Mouse (Mus musculus) CH12.LX (cell line): Measurements from ENCODE around the gene Mmab. TPM values are rescaled to one million over a fixed set of nuclear protein-coding genes. Genes with fewer than 3 reads are reported as not detected.

Experiments used
- DNase-seq: peaks from one replicate; pipeline ENCODE4 v3.0.0-alpha.2; 2013; ENCODE audit errors: extremely low read depth
- H3K27ac ChIP-seq: 2 replicates; pipeline ENCODE4 v1.5.1; 2012; ENCODE audit warnings: low read depth, mild to moderate bottlenecking, control low read depth, moderate library complexity; ENCODE audit not compliant: insufficient read depth
- H3K27me3 ChIP-seq: replicated peaks from 2 replicates; pipeline ENCODE3; 2012; ENCODE audit warnings: inconsistent platforms
- H3K36me3 ChIP-seq, 2 experiments: replicated peaks in 1 of 2; 2 replicates each; pipeline versions ENCODE3 to v1.6.1; 2012; ENCODE audit warnings: inconsistent platforms in 1 of 2, low read length in 1 of 2, mild to moderate bottlenecking in 1 of 2, mixed read lengths in 1 of 2, moderate library complexity in 1 of 2; ENCODE audit not compliant: control insufficient read depth in 1 of 2, insufficient read depth in 1 of 2
- H3K4me1 ChIP-seq, 2 experiments: 2 replicates each; pipeline ENCODE4 v1.6.1; 2012; ENCODE audit warnings: inconsistent platforms in 1 of 2, moderate library complexity in 1 of 2; ENCODE audit not compliant: insufficient read depth in 2 of 2, control insufficient read depth in 1 of 2
- H3K4me2 ChIP-seq: 2 replicates; pipeline ENCODE4 v1.6.1; 2012; ENCODE audit warnings: low read depth, mild to moderate bottlenecking, control low read depth; ENCODE audit not compliant: poor library complexity, insufficient read depth, severe bottlenecking
- H3K4me3 ChIP-seq, 3 experiments: fragments of 150-350 bp in 1 of 3; sonication (generic) in 1 of 3; replicated peaks in 1 of 3; 2 replicates each; pipeline versions ENCODE3 to v1.5.1; 2011 to 2012; ENCODE audit warnings: low read depth in 2 of 3, low read length in 2 of 3, mild to moderate bottlenecking in 2 of 3, moderate library complexity in 2 of 3, control low read depth in 1 of 3, improper control_type of control experiment in 1 of 3, inconsistent platforms in 1 of 3, mixed read lengths in 1 of 3; ENCODE audit not compliant: poor library complexity in 1 of 3
- H3K79me2 ChIP-seq: replicated peaks from 2 replicates; pipeline ENCODE4 v1.6.1; 2012; ENCODE audit warnings: mild to moderate bottlenecking, moderate library complexity; ENCODE audit not compliant: control insufficient read depth, poor library complexity, insufficient read depth, severe bottlenecking; ENCODE audit errors: extremely low read depth
- H3K9ac ChIP-seq: 2 replicates; pipeline ENCODE4 v1.6.1; 2012; ENCODE audit warnings: low read depth, mild to moderate bottlenecking, control low read depth, moderate library complexity; ENCODE audit not compliant: insufficient read depth
- H3K9me3 ChIP-seq: replicated peaks from 2 replicates; pipeline ENCODE3; 2012; ENCODE audit warnings: low read length, inconsistent platforms, mixed read lengths
- BHLHE40 ChIP-seq: IDR thresholded peaks from 2 replicates; pipeline ENCODE4 v1.6.1; 2011; ENCODE audit warnings: mild to moderate bottlenecking, low read depth, low read length, improper control_type of control experiment
- CTCF ChIP-seq, 2 experiments: IDR thresholded peaks in 1 of 2; conservative IDR thresholded peaks in 1 of 2; 2 replicates each; pipeline ENCODE4 v1.5.1; 2011 to 2012; ENCODE audit warnings: low read depth in 2 of 2, low read length in 2 of 2, improper control_type of control experiment in 1 of 2, inconsistent platforms in 1 of 2, mild to moderate bottlenecking in 1 of 2, moderate library complexity in 1 of 2
- EP300 ChIP-seq: IDR thresholded peaks from 2 replicates; pipeline ENCODE4 v1.6.1; 2011; ENCODE audit warnings: low read length, improper control_type of control experiment
- ETS1 ChIP-seq: conservative IDR thresholded peaks from 2 replicates; pipeline ENCODE4 v1.6.1; 2012; ENCODE audit warnings: low read depth, mild to moderate bottlenecking, inconsistent platforms, low read length, improper control_type of control experiment, moderate library complexity
- HCFC1 ChIP-seq: IDR thresholded peaks from 2 replicates; pipeline ENCODE4 v1.6.1; 2012; ENCODE audit warnings: low read depth, mild to moderate bottlenecking, inconsistent platforms, low read length, improper control_type of control experiment
- JUND ChIP-seq: conservative IDR thresholded peaks from 2 replicates; pipeline ENCODE4 v1.6.1; 2011; ENCODE audit warnings: low read depth, low read length, improper control_type of control experiment
- KAT2A ChIP-seq: IDR thresholded peaks from 2 replicates; pipeline ENCODE4 v1.6.1; 2012; ENCODE audit warnings: low read length, improper control_type of control experiment, inconsistent platforms; ENCODE audit not compliant: insufficient replicate concordance
- MXI1 ChIP-seq: IDR thresholded peaks from 2 replicates; pipeline ENCODE4 v1.6.1; 2011; ENCODE audit warnings: mild to moderate bottlenecking, low read depth, low read length, improper control_type of control experiment
- NELFE ChIP-seq: IDR thresholded peaks from 2 replicates; pipeline ENCODE4 v1.6.1; 2011; ENCODE audit warnings: low read depth, low read length, improper control_type of control experiment
- NRF1 ChIP-seq: IDR thresholded peaks from 2 replicates; pipeline ENCODE4 v1.6.1; 2014; ENCODE audit warnings: low read depth, mild to moderate bottlenecking, inconsistent platforms, low read length, improper control_type of control experiment, moderate library complexity
- PAX5 ChIP-seq: IDR thresholded peaks from 2 replicates; pipeline ENCODE4 v1.6.1; 2012; ENCODE audit warnings: low read length, inconsistent platforms, mixed read lengths
- POLR2AphosphoS2 ChIP-seq: IDR thresholded peaks from 2 replicates; pipeline ENCODE4 v1.6.1; 2011; ENCODE audit warnings: low read depth, low read length, improper control_type of control experiment
- RAD21 ChIP-seq: IDR thresholded peaks from 2 replicates; pipeline ENCODE4 v1.6.1; 2011; ENCODE audit warnings: low read depth, mild to moderate bottlenecking, low read length, improper control_type of control experiment, moderate library complexity
- SMC3 ChIP-seq: IDR thresholded peaks from 2 replicates; pipeline ENCODE4 v1.6.1; 2011; ENCODE audit warnings: low read depth, low read length, improper control_type of control experiment
- TCF12 ChIP-seq: IDR thresholded peaks from 2 replicates; pipeline ENCODE4 v1.6.1; 2014; ENCODE audit warnings: low read depth, mild to moderate bottlenecking, inconsistent platforms, low read length, improper control_type of control experiment
- UBTF ChIP-seq: IDR thresholded peaks from 2 replicates; pipeline ENCODE4 v1.6.1; 2012; ENCODE audit warnings: low read depth, mild to moderate bottlenecking, inconsistent platforms, low read length, improper control_type of control experiment, moderate library complexity
- USF1 ChIP-seq: IDR thresholded peaks from 2 replicates; pipeline ENCODE4 v1.6.1; 2014; ENCODE audit warnings: low read depth, mild to moderate bottlenecking, inconsistent platforms, low read length, improper control_type of control experiment
- USF2 ChIP-seq: conservative IDR thresholded peaks from 2 replicates; pipeline ENCODE4 v1.6.1; 2011; ENCODE audit warnings: low read depth, low read length, improper control_type of control experiment
- ZKSCAN1 ChIP-seq: IDR thresholded peaks from 2 replicates; pipeline ENCODE4 v1.6.1; 2012; ENCODE audit warnings: low read depth, inconsistent platforms, low read length, improper control_type of control experiment, borderline replicate concordance
- dilution Hi-C: fragments of 300-500 bp; cut with MboI; formaldehyde crosslinking; loops from 2 replicates; pipeline ENCODE4 v1.14.3; 2020; ENCODE audit warnings: low sequenced_read_pairs; ENCODE audit not compliant: extremely low pct_unique_long_range_greater_than_20kb, extremely low pct_ligation_motif_present
- in situ Hi-C: fragments of 300-500 bp; cut with MboI; formaldehyde crosslinking; loops from 3 replicates; pipeline ENCODE4 v1.14.3; 2019; ENCODE audit warnings: low sequenced_read_pairs, low pct_ligation_motif_present, low pct_unique_long_range_greater_than_20kb, mixed read lengths
- polyA plus RNA-seq: library from polyadenylated mRNA; unstranded; fragments of >175 nt; gene quantifications from 2 replicates; pipeline ENCODE4 v1.2.1, GENCODE M21; 2012; ENCODE audit warnings: low read depth; ENCODE audit not compliant: insufficient read length
- total RNA-seq, 2 experiments: library from RNA; depleted of rRNA; stranded (reverse); fragments of 300-350 nt in 1 of 2; fragments of >200 nt in 1 of 2; gene quantifications; 2 replicates each; pipeline ENCODE4 v1.2.3; 2012 to 2014

The Mmab gene
- total and polyA plus RNA-seq, 3 experiments: 9.3 to 14.4 (median 10.9) TPM

- Histone ChIP-seq H3K79me2 (no peaks in the 10 kb centered on the region), H3K4me3 (no peak overlapping the region), H3K4me2 (no peak overlapping the region), H3K27ac (no peak overlapping the region), H3K9me3 (no peaks in the 10 kb centered on the region), H3K4me1 (no peaks in the 10 kb centered on the region)
- TF ChIP-seq HCFC1 (no peak), BHLHE40 (no peak), TCF12 (no peak), EP300 (no peak), NRF1 (no peak), SMC3 (no peak), MXI1 (no peak), PAX5 (no peak), UBTF (no peak), ETS1 (no peak), POLR2AphosphoS2 (no peak), USF2 (no peak), USF1 (no peak), JUND (no peak), ZKSCAN1 (no peak), NELFE (no peak)
- TF ChIP-seq, all 38 proteins: peak for 0
- dilution Hi-C loops (no loop called here), in situ Hi-C loops (no loop called here)
- H3K9ac ChIP-seq: no peak overlapping the region
- H3K27me3 ChIP-seq: no peaks in the 10 kb centered on the region
- peaks cover 31 to 63% of the 10 kb centered on the region in 2 experiments for H3K36me3 ChIP-seq
- no peak for DNase-seq
These were observed 22.1 kb downstream of the Mmab start for GRCm38 (mm10) chr5:114421561-114422298.

GRCm38 (mm10) chr5:114418541-114418940, 25.3 kb downstream of the Mmab start:
- Histone ChIP-seq H3K9me3 (no peaks in the 10 kb centered on the region), H3K9ac (no peak overlapping the region), H3K36me3 (peaks cover 54 to 93% of the 10 kb centered on the region in 2 experiments), H3K4me3 (no peak overlapping the region), H3K27me3 (no peaks in the 10 kb centered on the region), H3K4me1 (no peaks in the 10 kb centered on the region), H3K27ac (no peak overlapping the region), H3K79me2 (no peaks in the 10 kb centered on the region), H3K4me2 (no peak overlapping the region)
- dilution Hi-C loops: no loop called here
- in situ Hi-C loops: no loop called here
- no peak for DNase-seq
- TF ChIP-seq CTCF (conservative IDR thresholded peaks at IDR 0.05 in 1 of 2, IDR thresholded peaks at IDR 0.05 in 1 of 2; ENCODE audit: low read depth in 2 of 2, low read length in 2 of 2): peak in 1 of 2 experiments; percentile 35; a peak in 2 of 4 replicates
- peak; percentile 2 for TF ChIP-seq RAD21
- TF ChIP-seq KAT2A: no peak
